Mouse (Mus musculus) right cerebral cortex, postnatal 36 days (tissue): ENCODE measurements around the gene Slc17a4.

ENCODE experiments used
- DNase-seq, 2 experiments: peaks; one replicate each; pipeline ENCODE4 v3.0.0; 2022; ENCODE audit warnings: low spot score in 2 of 2, mixed read lengths in 1 of 2

Slc17a4 gene

DNA sequence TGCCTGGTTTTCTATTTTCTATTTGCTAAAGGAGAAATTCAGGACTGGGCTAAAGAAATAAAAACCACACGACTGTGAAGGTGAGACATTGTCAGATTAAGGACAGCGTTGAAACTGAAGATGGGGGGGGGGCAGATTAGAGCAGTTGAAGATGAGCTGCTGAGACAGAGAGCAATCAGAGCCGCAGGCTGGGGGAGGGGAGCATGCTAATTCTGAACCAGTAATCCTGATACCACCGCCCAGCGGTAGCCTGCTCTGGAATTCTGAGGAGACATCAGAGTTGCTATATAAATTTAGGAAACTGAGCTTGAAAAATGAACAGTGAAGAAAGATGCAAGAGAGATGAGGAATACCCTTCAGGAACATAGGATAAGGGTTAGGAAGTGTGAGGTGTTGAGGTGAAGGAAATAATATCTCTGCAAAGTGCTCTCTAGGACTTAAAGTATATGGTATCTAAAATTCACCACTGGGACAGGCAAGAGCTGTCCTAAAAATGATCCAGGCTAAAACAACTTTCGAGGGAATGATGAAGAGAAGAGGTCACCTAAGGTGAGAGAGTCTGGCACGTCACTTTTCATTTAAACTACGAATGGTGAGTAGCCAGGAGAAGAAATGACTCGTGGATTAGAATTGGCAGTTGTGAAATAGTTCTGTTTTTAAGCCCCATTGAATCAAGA lies 22.1 kb downstream of the Slc17a4 start:
- no peak for DNase-seq

DNA sequence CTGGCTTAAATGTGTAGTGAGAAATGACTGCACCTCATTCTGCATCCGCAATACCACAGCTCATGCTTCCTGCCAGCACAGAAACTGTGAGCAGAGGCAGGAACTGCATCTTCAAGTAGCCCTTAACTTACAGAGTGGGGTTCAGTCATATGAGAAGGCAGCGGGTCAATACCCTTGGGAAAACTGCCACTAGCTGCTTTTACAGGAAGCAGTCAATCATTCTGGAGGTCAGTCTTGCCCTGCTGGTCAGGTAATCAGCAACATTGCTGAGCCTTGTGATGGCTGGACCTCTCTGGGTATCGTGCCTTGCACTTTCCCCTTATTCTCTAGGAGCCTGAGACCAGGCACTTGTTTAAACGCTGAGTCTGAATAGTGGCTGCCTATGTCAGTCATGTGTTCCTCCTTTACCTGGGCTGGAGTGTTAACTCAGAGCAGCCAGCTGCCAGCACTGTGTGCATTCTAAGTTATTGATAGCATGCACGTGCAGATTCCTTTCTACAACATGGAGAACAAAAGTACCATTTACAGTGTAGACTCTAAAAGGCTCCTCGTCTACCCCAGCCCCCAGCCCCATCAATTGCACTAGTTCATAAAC lies 25.7 kb downstream of the Slc17a4 start:
- DNase-seq: no peak

DNA sequence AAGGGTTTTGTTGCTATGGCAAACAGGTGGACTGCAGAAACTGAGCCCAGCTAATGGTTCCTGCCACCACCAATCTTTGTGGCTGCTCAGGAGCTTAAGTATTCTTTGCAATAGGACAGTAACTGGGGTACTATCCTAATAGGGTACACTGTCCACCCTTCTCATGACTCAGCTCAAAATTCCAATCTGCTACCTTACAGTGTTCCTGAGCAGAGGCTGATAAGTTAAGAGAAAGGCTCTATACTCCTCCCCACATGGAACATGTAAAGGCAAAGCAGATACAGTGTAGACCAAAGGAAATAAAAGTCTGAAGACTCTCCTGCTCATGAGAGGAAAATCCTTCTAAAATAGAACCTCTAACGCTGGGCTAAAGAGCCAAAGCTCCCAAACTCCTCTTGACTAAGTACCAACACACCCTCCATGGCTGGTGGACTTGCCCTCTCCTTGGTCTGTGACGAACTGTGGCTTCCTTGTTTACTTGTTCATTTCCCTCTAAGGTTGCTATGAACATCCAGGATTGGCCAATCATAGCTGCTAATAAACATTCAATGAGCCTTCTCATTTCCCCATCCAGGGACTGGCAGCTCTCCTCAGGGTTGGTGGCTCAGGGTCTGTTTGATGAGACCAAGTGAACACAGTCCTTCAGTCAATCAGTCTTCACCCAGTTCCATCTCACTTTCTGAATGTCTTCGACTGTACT lies 27.6 kb downstream of the Slc17a4 start:
- no peak for DNase-seq

DNA sequence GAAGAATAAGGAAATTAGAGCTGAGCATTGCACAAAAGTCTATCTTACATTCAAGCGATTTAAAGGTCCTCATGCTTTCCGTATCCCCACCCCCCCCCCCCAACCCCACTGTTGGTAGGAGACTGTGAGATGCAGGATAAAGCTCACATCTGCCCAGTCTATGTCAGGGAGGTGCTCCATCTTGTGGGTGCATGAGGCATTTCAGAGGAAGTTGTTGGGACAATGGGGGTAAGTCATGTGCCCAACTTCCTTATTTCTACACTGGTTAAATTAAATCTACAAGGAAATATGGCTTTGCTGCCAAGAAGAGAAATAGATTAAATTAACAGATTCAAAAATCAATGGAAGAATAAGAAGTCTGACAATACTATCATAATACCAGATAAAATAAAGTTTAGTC lies 29.3 kb downstream of the Slc17a4 start:
- no peak for DNase-seq

DNA sequence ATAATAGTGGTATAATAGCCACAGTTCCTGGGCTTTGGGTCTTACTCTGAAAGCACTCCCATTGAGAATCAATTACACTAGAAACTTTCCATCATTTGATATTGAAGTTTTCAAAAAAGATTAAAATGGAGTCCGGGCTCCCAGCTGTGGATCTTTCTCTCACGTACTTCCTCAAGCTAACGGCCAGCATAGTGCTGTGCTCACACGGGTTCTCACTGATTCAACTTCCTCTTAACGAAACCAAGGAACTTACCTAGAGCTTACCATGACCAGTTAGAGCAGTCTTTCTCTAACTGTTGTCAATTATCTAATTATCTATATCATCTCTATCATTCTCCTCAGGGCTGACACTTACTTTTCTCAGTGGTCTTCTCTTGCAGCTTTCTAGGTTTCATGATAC lies 35.2 kb downstream of the Slc17a4 start:
- no peak for DNase-seq

DNA sequence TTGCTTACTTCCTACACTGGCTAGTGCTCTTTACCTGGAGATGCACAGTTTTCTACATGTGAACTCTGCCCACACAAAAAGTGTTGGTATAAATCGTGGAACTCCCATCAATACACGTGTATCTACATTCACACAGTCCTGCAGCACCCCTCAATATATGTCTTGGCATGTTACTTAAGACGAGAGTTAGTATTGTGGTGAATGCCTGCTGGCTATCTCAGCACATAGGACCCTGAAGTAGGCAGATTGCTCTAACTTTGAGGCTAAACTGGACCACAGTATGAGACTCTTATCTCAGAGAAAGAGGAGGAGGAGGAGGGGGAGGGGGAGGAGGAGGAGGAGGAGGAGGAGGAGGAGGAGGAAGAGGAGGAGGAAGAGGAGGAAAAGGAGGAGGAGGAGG lies 35.7 kb downstream of the Slc17a4 start:
- DNase-seq: no peak

DNA sequence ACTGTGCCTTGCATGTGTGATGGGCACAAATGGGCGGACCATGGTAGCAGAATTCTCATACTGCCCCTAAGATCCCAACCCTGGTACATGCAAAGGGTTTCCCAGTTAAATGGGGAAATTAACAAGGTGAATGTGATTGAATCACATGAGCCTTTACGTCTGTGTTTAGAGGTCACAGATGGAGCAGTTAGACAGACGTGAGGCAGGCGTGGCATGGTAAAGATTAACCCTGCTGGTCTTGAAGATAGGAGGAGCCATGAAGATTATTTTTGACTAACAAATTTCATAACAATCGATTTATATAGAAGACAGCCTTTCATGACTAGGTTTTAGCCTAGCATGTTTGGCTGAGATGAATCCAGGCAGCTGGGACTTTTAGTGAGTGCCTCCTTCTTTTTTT lies 41.7 kb downstream of the Slc17a4 start:
- no peak for DNase-seq

DNA sequence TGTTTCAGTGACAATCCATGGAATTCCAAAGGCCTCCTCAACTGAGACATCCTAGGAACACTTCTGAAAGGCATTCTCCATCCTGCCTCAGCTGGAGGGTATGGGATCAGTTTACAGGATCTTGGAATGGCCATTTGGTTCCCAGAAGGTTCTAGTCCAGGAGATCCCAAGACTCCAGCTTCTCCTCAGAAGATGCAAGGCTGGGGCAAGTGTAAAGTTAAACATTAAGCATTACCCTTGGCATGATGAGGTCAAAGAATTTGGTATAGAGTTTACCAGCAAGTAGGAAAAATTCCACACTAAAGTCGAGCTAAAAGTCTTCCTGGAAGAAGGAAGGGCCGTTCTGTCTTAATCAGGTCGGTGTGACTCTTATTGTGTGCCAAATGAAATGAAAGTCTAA lies 44.8 kb downstream of the Slc17a4 start:
- DNase-seq: no peak

DNA sequence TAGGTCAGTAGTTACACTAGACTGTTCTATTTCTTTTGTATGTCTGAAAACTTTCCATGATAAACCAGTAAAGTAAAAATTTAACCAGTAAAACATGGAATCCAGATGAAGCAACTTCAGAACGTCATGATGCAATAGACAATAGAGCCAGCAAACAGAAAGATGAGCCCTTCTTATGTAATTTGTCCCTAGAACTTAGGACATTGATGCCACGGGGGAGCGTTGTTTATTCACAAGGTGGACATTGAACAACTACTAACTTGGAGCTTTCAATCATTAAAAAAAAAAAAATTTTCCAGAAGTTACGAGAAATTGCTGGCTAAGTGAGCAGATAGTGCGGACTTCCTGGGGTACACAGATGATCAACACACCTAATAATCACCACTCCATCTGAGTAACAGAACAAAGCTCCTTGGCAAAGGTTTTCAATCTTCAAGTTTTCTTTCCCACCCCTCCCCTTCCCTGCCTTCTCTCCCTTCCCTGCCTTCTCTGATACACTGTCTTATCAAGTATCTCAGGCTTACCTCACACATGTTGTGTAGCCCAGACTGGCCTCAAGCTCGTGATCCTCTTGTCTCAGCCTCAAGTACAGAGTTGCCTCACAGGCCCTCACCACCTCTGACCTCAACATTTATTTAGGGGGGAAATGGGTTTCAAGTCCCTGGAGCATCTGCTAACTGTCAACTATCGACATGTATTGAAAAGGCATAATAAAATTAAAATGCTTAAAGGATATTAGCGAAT lies 45.8 kb downstream of the Slc17a4 start:
- no peak for DNase-seq

DNA sequence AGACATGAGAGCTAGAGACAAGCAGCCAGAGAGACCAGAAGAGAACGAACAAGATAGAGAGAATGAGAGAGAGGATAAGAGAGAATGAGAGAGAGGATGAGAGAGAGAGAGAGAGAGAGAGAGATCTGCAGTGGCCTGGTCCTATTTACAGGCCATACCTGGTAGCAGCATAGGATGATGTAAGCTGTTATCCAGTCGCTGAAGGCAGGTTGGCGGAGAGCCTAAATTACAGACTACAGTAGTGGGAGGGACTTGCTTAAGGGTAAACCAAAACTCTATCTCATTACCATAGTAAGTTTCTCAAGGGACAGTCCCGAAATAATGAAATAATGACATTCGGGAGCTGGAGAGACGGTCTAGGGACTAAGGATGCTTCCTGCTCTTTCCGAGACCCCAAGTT lies 47.4 kb downstream of the Slc17a4 start, which contains the start of gene Slc17a1:
Gene Slc17a1 (plus strand): TSS at position 346 of the 400 bp plus-strand sequence.
- DNase-seq: no peak

DNA sequence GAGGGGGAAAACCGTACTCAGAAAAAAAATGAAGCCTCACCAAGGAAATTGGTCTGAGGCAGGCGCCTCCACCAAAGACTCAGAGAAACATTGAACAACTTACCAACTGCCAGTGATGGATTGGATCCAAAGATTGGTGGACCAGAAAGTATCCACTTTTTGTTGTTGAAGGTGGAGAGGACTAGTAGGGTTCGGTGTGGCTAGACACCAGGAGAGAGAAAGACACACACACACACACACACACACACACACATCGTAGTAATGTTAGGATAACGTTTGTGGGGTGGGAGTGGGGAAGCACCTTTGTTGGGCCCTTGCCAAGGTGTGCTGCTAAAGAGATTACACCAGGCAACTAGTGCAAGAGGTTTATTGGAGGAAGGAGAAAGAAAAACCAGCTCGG lies 47.8 kb downstream of the Slc17a4 start:
- DNase-seq: no peak

DNA sequence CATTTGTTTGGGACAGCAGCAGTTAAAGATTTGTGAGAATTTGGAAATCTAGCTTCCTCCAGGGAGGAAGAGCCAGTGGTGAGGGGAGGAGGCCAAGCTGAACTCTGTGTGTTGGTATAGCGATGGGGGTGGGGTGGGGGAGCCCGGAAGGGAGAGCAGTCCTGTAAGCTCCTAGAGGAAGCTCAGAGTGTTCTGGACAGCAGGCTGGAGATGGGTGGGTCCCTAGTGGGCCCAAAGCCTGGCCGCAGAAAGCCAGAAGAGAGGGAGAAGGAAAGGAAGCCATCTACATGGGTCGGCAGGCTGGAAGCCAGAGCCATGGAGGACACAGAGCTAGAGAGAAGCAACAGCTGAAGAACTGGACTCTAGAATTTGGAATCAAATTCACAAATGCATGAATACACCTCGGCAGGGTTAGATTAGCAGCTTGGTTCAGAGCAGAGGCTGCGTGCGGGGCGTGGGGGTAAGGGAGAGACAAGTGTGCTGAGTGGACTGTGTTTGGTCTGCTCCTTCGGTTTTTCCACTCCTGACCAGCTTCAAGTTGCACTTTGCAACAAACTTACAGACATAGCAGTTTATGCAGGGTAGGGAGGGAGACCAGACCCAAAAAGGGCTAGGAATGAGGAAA lies 48.6 kb downstream of the Slc17a4 start:
- no peak for DNase-seq

DNA sequence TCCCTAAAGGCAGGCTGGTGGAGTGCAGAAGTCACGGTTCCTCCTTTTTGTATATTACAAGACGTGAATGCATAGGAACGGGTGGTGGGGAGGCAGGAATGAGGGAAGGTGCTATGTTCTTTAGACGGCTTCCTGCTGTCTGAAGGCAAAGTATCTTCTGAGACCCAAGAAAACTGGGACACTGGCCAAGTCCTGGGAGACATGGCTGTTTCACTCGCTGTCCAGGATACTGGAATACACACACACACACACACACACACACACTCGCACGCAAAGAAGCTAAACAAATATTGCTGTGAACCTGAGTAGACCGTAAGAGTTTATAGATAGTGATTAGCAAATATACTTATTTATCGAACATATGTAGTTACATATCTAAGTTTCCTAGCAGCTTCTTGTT lies 50.1 kb downstream of the Slc17a4 start:
- no peak for DNase-seq

DNA sequence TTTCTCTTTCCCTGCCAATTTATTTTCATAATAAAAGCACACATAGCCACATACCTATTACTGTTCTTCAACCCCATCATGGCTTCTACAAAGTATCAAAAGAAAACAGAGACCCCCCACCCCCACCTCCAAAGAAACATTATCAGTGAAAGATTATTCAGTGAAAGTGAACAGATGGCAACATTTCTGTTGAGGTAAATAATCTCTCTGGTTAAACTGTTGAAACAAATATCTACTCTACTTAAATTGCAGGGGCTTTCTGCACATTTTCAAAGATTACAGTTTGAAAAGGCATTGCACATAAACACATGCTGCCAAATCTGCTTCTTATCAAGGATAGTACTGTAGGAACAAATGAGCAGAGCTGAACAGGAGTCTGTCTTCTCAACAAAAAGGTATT lies 53.0 kb downstream of the Slc17a4 start:
- DNase-seq: no peak

DNA sequence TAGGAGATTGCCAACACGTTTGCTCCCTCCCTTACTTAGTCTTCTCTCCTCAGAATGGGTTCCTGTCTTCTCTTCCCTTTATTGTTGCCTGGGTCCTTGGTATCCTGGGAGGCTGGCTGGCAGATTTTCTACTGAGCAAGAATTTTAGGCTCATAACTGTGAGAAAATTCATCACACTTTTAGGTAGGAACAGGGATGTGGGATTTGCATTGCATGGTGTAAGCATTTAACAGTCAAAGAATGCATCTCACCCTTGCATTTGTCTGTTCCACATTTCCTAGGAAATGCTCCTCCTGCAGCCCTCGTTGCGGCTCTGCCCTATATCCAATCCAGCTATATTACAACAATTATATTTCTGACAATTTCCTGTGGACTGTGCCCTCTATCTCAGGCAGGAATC lies 58.4 kb downstream of the Slc17a4 start:
- no peak for DNase-seq

DNA sequence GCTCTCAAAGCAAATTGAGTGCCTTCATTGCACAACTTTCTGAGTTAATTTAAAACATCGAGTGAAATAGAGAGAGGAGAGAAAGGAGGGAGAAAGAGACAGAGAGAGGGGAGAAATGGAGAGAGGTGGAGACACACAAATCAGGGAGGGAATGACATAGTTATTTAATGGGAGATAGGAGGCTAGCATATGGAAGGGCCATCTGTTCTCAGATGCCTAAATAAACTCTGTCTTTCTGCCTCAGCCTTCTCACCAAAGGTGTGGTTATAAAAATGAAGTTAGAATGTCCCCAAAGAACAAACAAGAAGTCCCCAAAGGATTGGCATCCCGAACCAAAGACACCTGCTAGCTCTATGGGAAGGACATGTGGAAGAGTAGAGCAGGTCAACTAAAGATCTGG lies 65.5 kb downstream of the Slc17a4 start:
- DNase-seq: peak in 1 of 2 experiments; percentile 38
